Mouse (Mus musculus): ENCODE measurements around the gene Pax4. TPM values are rescaled to one million over a fixed set of nuclear protein-coding genes. Genes with fewer than 3 reads are reported as not detected.

Pax4 gene
- total RNA-seq (2023), result not detected in 4 replicates

GRCm38 (mm10) chr6:28449253-28449652 lies at the start of gene Pax4:
Gene Pax4, minus strand, starts transcription at chr6:28449353.

GRCm38 (mm10) chr6:28474839-28475238 lies 25.7 kb upstream of the Pax4 start, which contains the start of gene Snd1:
Gene Snd1, plus strand, starts transcription at chr6:28475139.

GRCm38 (mm10) chr6:28428290-28428689 lies 20.9 kb downstream of the Pax4 start, which contains the start of gene Gcc1:
Gene Gcc1, minus strand, starts transcription at chr6:28428390.

GRCm38 (mm10) chr6:28427096-28427839 lies 21.9 kb downstream of the Pax4 start, which contains the start of gene Fscn3:
Gene Fscn3, plus strand, starts transcription at chr6:28427789.

GRCm38 (mm10) chr6:28423313-28423712 lies 25.8 kb downstream of the Pax4 start, which contains the start of gene Arf5:
Gene Arf5, plus strand, starts transcription at chr6:28423560.

GRCm38 (mm10) chr6:28397681-28398203 lies 51.4 kb downstream of the Pax4 start, which contains the start of gene Zfp800:
Gene Zfp800, minus strand, starts transcription at chr6:28398005.

Other genes with a start within 250 kb of the Pax4 start
- 56.7 to 63.6 TPM (median 59.5 TPM) in 4 replicates for gene Zfp800, start 51.3 kb downstream of the Pax4 start, total RNA-seq (2023)
- 103 to 113 TPM (median 105 TPM) in 4 replicates for gene Arf5, start 25.8 kb downstream of the Pax4 start, total RNA-seq (2023)
- 0.28 to 0.60 TPM (median 0.39 TPM) in 3 of 4 replicates, not detected in the other for gene Fscn3, start 21.6 kb downstream of the Pax4 start, total RNA-seq (2023)
- gene Gcc1, start 21.0 kb downstream of the Pax4 start, total RNA-seq (2023), result 18.8 to 23.5 TPM (median 21.1 TPM) in 4 replicates
- 97.7 to 106 TPM (median 99.8 TPM) in 4 replicates for gene Snd1, start 25.8 kb upstream of the Pax4 start, total RNA-seq (2023)

Measured in B cell, adult 62 days (primary cell).